Mouse (Mus musculus): ENCODE measurements around the gene Yipf2.
"Not testable (repeated sequence)": the region's sequence is repeated elsewhere in the genome, so short reads cannot be mapped to it uniquely, and the experiment has no call there.

The Yipf2 gene

DNA sequence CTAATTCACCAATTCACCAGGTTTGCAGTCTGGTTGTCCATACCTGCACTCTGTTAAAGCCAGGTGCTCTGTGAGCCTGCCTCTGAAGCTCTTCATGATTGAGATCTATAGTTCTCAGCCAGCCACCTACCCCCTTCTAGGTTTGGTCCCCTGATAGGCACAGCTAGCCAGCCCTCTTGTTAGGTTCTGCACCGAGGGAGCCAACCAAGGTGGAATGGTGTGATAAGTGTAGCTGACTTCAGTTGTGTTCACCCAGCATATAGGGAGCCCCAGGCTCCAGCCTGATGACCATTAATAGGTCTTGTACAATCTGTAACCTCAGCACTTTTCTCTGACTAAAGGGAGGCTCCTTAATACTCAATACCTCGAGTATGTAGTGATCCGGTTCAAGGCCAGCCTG is 7.6 kb upstream of the Yipf2 start:
- in situ Hi-C loops (cut with MboI; ENCODE audit: low sequenced_read_pairs), result no loop called here

DNA sequence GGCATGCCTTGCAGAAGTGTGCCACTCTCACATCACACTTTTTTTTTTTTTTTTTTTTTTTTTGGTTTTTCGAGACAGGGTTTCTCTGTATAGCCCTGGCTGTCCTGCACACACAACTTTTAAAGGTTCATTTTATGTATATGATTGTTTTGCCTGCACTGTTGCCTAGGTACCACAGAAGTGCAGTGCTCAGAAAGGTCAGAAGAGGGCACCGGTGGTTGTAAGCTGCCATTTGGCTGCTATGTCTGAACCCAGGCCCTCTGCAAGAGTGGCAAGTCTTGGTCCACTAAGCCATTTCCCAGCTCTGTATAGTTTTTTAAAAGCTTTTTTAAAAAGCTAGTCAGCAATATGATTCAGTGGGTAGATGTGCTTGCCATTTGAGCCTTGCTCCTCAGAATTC is 5.6 kb upstream of the Yipf2 start:
- in situ Hi-C loops (cut with MboI; ENCODE audit: low sequenced_read_pairs), result no loop called here

DNA sequence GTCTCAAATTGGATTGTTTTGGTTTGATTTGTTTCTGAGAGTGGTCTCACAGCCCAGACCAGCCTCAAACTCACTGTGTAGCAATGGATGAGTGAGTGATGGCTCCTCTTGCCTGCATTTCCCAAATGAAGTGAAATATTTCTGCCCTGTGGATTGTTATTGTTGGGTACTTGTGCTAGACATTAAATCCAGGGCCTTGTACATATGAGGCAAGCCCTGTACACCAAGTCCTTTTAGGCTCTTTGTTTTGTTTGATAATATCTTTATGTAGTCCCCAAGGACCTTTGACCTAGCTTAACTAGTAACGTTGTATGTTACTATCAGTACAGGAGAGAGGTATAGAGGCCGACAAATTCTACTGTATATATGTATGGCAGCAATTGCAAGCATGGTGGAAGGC is 2.2 kb upstream of the Yipf2 start:
- in situ Hi-C loops (cut with MboI; ENCODE audit: low sequenced_read_pairs), result no loop called here

DNA sequence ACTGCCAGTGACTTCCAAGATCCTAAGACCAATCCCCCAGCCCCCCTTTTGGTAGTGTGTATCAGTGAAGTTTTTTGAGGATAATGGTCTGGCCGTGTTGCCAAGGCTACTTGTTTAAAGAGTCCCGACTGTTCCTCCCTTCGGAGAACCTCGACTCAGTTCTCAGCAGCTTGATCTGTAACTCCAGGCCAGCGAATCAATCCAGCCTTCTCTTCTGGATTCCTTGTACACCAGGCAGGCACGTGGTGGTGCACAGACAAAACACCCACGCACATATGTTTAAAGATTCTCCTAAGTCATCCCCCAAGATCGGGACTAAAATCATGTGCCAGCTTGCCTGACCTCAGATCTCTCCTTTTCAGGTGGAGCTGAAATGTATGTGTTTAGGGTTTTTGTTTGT is 1.7 kb upstream of the Yipf2 start:
- in situ Hi-C loops (cut with MboI; ENCODE audit: low sequenced_read_pairs), result not testable (repeated sequence)

DNA sequence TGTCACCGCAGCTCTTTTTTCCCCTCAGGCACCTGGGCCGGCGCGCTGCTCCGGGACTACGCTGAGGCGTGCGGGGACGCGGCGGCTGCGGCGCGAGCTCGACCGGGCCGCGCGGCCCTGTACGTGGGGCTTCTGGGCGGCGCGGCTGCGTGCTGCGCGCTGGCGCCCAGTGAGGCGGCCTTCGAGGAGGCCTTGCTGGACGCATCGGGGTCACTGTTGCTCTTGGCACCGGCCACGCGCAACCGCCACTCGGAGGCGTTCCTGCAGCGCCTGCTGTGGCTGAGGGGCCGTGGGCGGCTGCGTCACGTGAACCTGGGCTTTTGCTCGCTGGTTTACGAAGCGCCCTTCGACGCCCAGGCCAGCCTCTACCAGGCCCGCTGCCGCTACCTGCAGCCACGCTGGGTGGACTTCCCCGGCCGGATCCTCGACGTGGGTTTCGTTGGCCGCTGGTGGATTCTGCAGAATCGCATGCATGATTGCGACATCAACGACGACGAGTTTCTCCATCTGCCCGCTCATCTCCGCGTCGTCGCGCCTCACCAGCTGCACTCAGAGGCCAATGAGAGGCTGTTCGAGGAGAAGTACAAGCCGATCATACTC is 594 bp upstream of the Yipf2 start:
- in situ Hi-C loops (cut with MboI; ENCODE audit: low sequenced_read_pairs), result no loop called here

DNA sequence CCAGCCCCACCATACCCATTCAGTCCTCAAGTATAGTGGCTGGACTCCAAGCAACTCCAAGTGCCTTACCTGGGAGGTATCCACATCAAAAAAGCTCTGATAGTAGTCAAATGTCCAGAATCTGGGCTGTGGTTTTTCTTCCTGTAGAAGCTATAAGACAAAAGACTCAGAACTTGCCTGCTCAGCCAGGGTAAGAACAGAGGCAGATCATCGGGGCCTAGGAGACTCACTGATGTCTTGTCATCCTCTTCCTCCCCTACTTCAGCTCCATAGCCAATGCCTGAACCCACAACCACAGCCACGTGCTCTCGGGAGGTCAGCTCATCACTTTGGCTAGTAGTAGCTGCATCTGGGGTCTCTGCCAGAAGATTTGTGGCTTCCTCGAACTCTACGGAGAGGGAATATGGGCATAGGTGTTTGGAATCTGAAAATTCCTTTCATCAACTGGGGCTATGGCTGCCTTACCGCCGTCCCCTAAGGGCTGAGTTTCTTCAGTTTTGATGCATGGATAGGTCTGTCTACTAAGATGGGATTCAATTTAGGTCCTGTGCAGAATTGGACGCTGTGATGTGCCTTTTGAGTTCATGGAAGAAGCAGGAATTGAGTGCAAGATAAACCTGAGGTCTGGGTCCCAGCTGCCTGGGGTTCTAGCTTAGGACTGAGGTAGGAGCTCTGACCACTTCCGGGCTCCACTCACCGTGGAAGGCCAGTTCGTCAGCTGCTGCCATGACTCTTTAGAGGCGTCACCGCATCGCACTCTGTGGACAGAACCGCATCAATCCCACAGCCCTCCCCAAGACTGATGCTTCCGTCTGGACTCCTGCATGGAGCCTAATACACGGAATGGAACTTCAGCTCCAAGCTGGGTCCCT is 561 bp downstream of the Yipf2 start:
- in situ Hi-C loops (cut with MboI; ENCODE audit: low sequenced_read_pairs), result no loop called here

DNA sequence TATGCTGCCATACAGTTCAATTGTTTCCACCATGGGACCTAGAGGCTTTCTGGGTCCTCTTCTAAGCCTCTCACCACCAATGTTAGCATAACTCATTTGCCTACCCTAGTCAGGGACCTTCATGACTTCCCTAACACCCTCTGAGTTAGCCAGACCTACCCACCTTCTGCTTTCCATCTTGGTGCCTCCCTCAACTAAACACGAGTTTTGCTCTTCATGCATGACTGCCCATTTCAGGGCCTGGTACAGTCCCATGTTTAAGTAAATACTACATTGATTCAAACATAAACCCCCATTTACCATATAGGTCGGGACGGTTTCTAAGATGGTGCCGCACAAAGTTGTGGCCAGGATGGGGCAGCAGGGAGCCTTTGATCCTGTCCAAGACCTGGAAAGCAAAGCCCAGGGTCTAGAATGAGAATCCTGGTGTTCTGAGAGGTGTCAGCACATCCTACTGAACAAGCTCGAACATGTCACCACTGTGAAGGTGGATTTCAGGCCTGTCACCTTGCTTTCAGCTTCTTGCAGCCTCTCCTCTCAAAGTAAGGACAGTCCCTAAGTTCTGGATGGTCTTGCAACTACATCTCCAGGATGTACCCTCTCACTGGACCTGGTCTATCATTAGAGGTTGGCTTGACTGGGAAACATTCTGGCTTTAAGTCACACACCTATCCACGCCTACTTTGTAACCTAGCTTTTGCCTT is 1.3 kb downstream of the Yipf2 start:
- in situ Hi-C loops (cut with MboI; ENCODE audit: low sequenced_read_pairs), result no loop called here

DNA sequence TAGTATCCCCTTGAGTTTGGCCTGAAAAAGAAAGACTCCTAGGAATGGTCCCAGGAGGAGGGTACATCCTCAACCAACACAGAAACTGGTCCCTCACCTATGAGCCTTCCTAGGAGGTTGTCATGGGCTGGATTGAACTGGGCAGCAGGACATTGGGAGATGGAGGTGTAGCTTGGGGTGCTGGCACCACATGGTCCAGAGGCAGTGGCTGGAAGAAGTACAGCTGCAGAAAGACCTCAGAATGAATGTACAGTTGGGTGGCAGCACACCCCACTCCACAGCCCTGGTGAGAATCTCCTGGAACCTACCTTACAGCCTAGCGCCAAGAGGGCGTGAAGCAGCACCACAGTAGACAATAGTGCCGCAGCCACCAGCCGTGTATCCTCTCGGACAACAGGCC is 3.1 kb downstream of the Yipf2 start:
- in situ Hi-C loops (cut with MboI; ENCODE audit: low sequenced_read_pairs), result no loop called here

DNA sequence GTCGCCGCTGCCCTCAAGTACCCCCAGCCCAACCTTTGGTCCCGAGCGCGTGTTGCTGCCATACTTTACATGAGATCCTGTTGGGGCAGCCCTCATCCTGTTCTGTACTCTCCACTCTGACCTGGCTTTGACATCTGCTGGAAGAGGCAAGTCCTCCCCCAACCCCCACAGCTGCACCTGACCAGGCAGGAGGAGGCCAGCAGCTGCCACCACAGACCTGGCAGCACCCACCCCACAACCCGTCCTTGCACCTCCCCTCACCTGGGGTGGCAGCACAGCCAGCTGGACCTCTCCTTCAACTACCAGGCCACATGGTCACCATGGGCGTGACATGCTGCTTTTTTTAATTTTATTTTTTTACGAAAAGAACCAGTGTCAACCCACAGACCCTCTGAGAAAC is 4.3 kb downstream of the Yipf2 start:
- in situ Hi-C loops (cut with MboI; ENCODE audit: low sequenced_read_pairs), result no loop called here

DNA sequence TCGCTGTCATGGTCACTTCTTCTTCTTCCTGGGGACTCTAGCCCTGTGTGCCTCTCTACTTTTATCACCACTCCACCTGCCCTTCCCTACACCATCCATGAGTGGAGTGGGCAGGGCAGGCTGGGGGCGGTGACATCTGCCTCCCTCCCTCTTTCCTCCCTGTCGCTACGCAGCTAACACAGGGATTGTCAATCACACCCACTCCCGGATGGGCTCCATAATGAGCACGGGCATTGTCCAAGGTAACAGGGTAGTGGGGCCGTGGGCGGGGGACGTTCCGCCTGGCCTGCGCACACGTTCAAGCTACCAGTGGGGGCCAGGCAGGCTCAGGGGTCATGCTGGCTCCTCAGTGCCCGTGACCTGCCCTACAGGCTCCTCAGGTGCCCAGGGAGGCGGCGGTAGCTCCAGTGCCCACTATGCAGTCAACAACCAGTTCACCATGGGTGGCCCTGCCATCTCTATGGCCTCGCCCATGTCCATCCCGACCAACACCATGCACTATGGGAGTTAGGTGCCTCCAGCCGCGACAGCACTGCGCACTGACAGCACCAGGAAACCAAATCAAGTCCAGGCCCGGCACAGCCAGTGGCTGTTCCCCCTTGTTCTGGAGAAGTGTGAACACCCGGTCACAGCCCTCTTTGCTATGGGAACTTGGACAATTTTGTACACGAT is 4.8 kb downstream of the Yipf2 start:
- in situ Hi-C loops (cut with MboI; ENCODE audit: low sequenced_read_pairs), result no loop called here

DNA sequence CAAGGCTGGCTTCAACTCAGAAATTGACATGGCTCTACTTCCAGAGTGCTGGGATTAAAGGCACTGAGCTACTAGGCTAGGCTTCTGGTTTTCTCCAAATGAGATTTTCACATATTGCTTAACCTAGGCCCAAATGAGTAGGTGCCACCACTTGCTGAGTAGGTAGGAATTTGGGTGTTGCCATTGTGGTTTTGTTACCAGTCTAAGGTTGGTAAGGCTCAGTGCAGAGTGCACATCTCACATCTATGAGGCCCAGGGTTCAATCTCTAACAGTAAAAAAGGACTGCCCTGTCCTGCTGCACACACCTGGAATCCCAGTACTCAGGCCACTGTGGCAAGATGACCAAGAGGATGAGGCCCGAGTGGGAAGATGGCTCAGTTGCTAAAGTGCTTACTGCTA is 7.2 kb downstream of the Yipf2 start:
- in situ Hi-C loops (cut with MboI; ENCODE audit: low sequenced_read_pairs), result no loop called here

DNA sequence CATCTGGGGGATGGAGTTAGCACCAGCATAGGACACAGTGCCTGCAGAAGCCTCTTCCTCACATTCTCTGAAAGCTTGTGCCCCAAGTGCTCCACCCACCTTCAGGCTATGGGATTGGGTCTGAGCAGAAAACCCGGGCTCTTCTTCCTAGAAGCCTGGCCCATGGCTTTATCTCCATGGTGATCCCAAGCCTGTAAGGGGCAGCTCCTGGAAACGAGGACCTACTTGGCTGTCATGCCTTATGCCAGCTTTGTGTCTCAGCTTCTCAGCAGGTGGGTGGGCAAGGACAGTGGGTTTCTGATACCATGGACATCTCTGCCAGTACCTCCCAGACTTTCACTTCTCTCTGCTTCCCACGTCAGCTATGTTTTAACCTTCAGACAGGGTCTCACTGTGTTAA is 14.4 kb downstream of the Yipf2 start:
- in situ Hi-C loops (cut with MboI; ENCODE audit: low sequenced_read_pairs), result no loop called here

DNA sequence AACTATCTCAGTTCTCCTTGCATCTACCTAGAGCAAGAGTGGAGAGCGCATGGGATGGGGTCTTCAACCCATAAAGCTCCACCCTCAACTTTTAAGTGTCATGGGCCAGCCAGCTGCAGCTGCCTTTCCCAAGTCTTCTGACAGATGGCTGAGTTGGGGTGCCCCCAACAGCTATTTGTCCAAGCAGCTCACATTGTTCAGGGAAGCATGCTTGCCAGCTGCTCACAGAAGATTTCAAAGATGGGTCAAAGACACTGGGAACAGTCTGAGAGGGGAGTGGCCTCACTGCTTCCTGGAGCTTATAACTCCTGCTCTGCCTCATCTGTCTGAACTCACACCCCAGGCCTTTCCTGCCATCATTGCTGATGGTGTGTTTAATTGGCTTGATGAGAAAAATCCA is 16.3 kb downstream of the Yipf2 start:
- in situ Hi-C loops (cut with MboI; ENCODE audit: low sequenced_read_pairs), result no loop called here

DNA sequence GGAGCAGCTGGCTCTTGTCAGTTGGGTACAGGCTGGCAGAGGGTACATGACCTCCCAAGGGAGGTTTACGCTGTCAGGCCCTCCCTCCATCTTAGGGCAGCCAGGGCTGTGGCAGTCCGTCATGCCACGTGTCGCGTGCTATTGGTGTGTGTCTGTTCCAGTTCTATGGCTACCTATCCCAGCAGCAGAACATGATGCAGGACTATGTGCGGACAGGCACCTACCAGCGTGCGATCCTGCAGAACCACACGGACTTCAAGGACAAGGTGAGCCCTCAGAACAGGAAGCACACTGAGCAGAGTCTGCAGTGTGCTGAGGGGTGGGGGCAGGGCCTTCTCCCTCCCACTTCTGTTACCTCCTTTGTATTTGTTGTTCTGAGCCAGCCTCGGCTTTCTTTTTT is 17.4 kb downstream of the Yipf2 start:
- in situ Hi-C loops (cut with MboI; ENCODE audit: low sequenced_read_pairs), result no loop called here

DNA sequence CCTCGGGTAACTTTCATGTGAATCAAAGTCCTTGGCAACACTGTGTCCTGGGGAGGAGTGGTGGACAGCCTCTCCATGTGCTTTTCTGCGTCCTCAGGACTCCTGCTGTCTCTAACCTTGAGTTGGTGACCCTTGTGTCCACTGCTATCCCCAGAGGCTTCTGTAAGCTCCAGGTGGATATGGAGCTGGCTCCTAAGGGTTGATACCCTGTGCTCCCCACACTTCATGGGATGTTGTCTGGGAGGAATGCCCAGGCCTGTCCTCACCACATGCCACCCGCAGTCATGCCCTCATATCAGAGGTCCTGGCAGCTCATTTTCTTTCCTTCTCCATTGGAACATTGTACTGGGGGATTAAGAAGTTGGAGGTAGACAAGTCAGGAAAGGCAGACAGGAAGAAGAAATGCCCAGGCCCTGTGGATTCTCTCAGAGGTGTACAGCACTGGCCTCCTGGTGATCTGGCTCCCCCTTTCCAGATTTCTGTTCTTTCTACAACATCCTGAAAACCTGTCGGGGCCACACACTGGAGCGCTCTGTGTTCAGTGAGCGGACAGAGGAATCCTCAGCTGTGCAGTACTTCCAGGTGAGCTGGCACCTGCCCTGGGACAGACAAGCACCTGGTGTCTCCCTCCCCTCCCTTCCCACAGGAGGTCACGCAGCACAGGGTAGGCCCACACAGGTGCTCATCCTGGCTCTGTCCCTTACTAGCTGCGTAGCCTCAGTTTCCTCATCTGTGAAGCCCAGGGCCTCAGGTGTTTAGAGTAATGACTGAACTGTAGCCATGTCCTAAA is 18.4 kb downstream of the Yipf2 start:
- in situ Hi-C loops (cut with MboI; ENCODE audit: low sequenced_read_pairs), result no loop called here

DNA sequence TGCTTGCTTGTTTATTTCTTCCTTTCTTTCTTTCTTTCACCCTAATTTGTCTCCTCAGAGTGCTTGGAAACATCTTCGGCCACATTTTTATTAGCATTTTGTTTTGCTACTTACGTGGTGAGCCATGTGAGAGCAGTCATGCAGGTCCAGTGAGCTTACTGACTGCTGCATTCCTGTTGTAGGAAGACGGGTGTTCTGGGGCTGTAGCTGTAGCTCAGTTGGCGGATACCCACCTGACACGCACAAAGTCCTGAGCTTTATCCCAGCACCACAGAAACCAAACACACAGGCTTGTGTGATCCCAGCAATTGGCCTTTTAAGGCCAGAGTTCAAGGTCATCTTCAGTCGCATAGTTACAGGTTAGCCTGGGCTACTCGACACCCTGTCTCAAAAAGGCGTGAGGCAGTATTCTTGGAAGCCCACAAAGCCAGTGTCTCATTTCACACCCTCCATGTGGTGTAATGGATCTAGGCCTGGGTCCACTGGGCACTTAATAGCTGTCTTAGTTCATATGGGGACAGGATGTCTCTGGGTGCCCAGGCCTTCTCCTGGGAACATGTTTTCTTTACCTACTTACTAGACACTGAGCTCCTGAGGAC is 23.9 kb downstream of the Yipf2 start:
- in situ Hi-C loops (cut with MboI; ENCODE audit: low sequenced_read_pairs), result no loop called here

DNA sequence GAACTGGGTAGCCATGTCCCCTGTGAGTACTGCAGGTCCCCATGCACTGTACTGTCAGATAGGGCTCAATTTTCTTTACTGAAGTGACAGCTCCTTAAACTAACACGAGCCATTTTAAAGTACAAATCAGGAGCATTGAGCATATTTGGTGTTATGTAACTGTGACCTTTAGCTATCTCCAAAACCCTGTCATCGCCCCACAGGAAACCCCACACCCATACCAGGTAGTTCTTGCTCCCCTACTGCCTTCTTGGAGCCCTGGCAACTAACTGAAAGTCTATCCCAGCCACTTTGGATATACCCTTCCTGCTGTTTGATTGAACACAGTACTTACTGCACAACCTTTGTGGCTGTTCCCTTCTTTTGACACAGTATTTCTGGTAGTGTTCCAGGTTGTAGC is 25.6 kb downstream of the Yipf2 start:
- in situ Hi-C loops (cut with MboI; ENCODE audit: low sequenced_read_pairs), result no loop called here

DNA sequence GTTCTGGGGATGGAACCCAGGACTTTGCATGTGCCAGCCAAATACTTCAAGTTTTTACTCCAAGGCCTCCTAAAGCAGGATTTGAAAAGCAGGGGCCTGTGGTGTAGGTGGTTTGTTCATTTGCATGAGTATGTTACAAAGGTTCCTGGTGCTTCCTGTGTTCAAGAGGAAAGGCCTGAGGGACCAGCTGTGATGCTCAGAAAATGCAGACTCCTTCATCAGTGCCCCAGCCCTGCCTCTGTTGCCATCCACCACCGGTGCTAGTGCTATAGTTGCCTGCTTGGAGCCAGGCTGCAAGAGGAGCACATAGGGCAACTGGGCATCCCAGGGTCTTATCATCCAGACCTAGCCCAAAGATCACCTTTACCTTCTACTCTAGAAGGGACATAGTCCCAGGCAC is 26.1 kb downstream of the Yipf2 start:
- in situ Hi-C loops (cut with MboI; ENCODE audit: low sequenced_read_pairs), result no loop called here

DNA sequence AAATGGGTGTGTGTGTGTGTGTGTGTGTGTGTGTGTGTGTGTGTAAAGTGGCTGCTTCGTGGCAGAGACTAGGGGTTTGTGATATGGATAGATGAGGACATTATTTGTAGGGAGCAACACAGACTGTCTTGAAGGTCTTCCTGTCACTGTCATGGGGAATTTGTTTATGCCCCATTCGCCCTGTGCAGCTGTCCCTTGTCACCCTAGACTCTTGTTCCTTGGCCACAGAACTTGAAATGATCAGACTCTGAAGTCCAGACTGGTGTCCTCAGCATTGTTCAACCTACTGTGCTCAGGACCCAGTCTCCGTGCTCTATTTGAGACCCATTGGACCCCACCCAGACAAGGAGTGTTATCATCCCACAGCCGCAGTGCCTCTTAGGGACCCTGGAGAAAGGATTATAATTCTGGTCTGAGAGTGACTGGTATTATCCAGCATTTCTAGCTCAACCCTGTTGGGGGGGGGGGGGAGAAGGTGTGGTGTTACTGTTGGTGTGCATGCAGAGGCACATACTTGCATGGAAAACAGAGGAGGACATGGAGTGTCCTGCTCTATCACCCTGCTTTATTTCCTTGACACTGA is 27.5 kb downstream of the Yipf2 start:
- in situ Hi-C loops (cut with MboI; ENCODE audit: low sequenced_read_pairs), result no loop called here

DNA sequence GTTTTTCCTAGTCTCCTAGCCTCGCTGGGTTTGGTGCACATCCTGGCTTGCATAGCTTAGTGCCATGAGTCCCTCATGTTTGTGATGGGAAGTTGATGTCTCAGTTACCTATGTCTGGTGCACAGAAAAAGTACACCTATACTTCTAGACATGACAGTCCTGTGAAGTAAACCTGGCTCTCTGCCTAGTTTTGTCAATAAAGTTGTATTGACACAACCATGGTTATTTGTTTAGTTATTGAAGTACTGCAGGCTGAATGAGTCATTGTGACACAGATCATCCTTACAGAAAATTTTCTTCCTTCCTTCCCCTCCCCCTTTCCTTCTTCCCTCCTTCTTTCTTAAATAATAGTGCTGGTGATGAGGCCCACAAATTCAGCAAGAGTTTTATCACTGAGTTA is 28.2 kb downstream of the Yipf2 start:
- in situ Hi-C loops (cut with MboI; ENCODE audit: low sequenced_read_pairs), result no loop called here
